Mouse (Mus musculus): ENCODE measurements at regions not wholly inside any gene's neighbourhood (a gene's known extent, or its start where the extent isn't known, plus 50 kb on each side); places are given as distances from the start of the nearest gene placed in this dataset.

- in situ Hi-C loops (cut with MboI; ENCODE audit: low pct_ligation_motif_present, low pct_unique_long_range_greater_than_20kb, low sequenced_read_pairs) (no loop called here), dilution Hi-C loops (cut with MboI; ENCODE audit: extremely low pct_ligation_motif_present, extremely low pct_unique_long_range_greater_than_20kb, low sequenced_read_pairs) (no loop called here)
- Histone ChIP-seq H3K36me3 (replicated peaks in 1 of 2; ENCODE audit: control insufficient read depth in 1 of 2, insufficient read depth in 1 of 2, low read length in 1 of 2) (no peaks in the 10 kb centered on the region), H3K4me2 (ENCODE audit: insufficient read depth, low read depth, poor library complexity, severe bottlenecking) (no peak overlapping the region), H3K9ac (ENCODE audit: insufficient read depth, low read depth) (no peak overlapping the region), H3K79me2 (replicated peaks; ENCODE audit: control insufficient read depth, extremely low read depth, insufficient read depth, poor library complexity, severe bottlenecking) (no peaks in the 10 kb centered on the region), H3K27ac (ENCODE audit: insufficient read depth, low read depth) (no peak overlapping the region), H3K4me1 (ENCODE audit: control insufficient read depth in 1 of 2, insufficient read depth in 2 of 2) (no peaks in the 10 kb centered on the region), H3K27me3 (replicated peaks) (peaks cover 2% of the 10 kb centered on the region), H3K9me3 (replicated peaks; ENCODE audit: low read length) (no peaks in the 10 kb centered on the region), H3K4me3 (replicated peaks in 1 of 3; ENCODE audit: low read depth in 2 of 3, low read length in 2 of 3, poor library complexity in 1 of 3) (no peak overlapping the region)
- TF ChIP-seq SIN3A (IDR thresholded peaks at IDR 0.05; ENCODE audit: low read length) (no peak), USF2 (conservative IDR thresholded peaks at IDR 0.05; ENCODE audit: low read depth, low read length) (no peak), MAX (IDR thresholded peaks at IDR 0.05; ENCODE audit: low read length) (no peak), CHD1 (IDR thresholded peaks at IDR 0.05; ENCODE audit: low read depth, low read length) (no peak), MXI1 (IDR thresholded peaks at IDR 0.05; ENCODE audit: low read depth, low read length) (no peak), NRF1 (IDR thresholded peaks at IDR 0.05; ENCODE audit: low read depth, low read length) (no peak), KAT2A (IDR thresholded peaks at IDR 0.05; ENCODE audit: insufficient replicate concordance, low read length) (no peak), HCFC1 (IDR thresholded peaks at IDR 0.05; ENCODE audit: low read depth, low read length) (no peak)
- no peak for DNase-seq (ENCODE audit: extremely low read depth)
Measured at GRCm38 (mm10) chr11:31282136-31282535, 87.7 kb downstream of the Stc2 start.

GRCm38 (mm10) chr11:31248467-31248866 lies 66.2 kb upstream of the Gm17332 start:
- TF ChIP-seq E2F4 (IDR thresholded peaks at IDR 0.05; ENCODE audit: insufficient replicate concordance, low read depth, low read length) (0 out of 2 replicates have a peak, but pooled peaks have one; percentile 25), SMC3 (IDR thresholded peaks at IDR 0.05; ENCODE audit: low read depth, low read length) (peak; percentile 92), ZC3H11A (IDR thresholded peaks at IDR 0.05; ENCODE audit: low read depth, low read length) (peak; percentile 85), RCOR1 (conservative IDR thresholded peaks at IDR 0.05; ENCODE audit: low read depth, low read length) (no peak), TCF12 (IDR thresholded peaks at IDR 0.05; ENCODE audit: low read depth, low read length) (no peak), CHD1 (IDR thresholded peaks at IDR 0.05; ENCODE audit: low read depth, low read length) (no peak), JUND (conservative IDR thresholded peaks at IDR 0.05; ENCODE audit: low read depth, low read length) (0 out of 2 replicates have a peak, but pooled peaks have one; percentile 52), CTCF (conservative IDR thresholded peaks at IDR 0.05 in 1 of 2, IDR thresholded peaks at IDR 0.05 in 1 of 2; ENCODE audit: low read depth in 2 of 2, low read length in 2 of 2) (peak; percentile 20 to 94; a peak in 3 of 4 replicates), MXI1 (IDR thresholded peaks at IDR 0.05; ENCODE audit: low read depth, low read length) (no peak)

More at GRCm38 (mm10) chr11:31248467-31248866, 66.2 kb upstream of the Gm17332 start:
- Histone ChIP-seq H3K4me1 (ENCODE audit: control insufficient read depth in 1 of 2, insufficient read depth in 2 of 2) (peaks cover 0 to 13% of the 10 kb centered on the region in 2 experiments; a peak in 2 of 4 replicates), H3K9ac (ENCODE audit: insufficient read depth, low read depth) (no peak overlapping the region), H3K27ac (ENCODE audit: insufficient read depth, low read depth) (no peak overlapping the region), H3K36me3 (replicated peaks in 1 of 2; ENCODE audit: control insufficient read depth in 1 of 2, insufficient read depth in 1 of 2, low read length in 1 of 2) (no peaks in the 10 kb centered on the region), H3K4me2 (ENCODE audit: insufficient read depth, low read depth, poor library complexity, severe bottlenecking) (no peak overlapping the region), H3K79me2 (replicated peaks; ENCODE audit: control insufficient read depth, extremely low read depth, insufficient read depth, poor library complexity, severe bottlenecking) (no peaks in the 10 kb centered on the region), H3K4me3 (replicated peaks in 1 of 3; ENCODE audit: low read depth in 2 of 3, low read length in 2 of 3, poor library complexity in 1 of 3) (no peak overlapping the region), H3K27me3 (replicated peaks) (no peaks in the 10 kb centered on the region), H3K9me3 (replicated peaks; ENCODE audit: low read length) (no peaks in the 10 kb centered on the region)
- dilution Hi-C loops (cut with MboI; ENCODE audit: extremely low pct_ligation_motif_present, extremely low pct_unique_long_range_greater_than_20kb, low sequenced_read_pairs) (no loop called here), in situ Hi-C loops (cut with MboI; ENCODE audit: low pct_ligation_motif_present, low pct_unique_long_range_greater_than_20kb, low sequenced_read_pairs) (no loop called here)
- DNase-seq (ENCODE audit: extremely low read depth): peak; percentile 86

Measured in CH12.LX (cell line).